Mouse (Mus musculus) urinary bladder, adult 2 months (tissue): ENCODE measurements at regions not wholly inside any gene's neighbourhood (a gene's known extent, or its start where the extent isn't known, plus 50 kb on each side); places are given as distances from the start of the nearest gene placed in this dataset.
"Not testable (repeated sequence)": the region's sequence is repeated elsewhere in the genome, so short reads cannot be mapped to it uniquely, and the experiment has no call there.

ENCODE experiments used
- DNase-seq: peaks from one replicate; pipeline ENCODE4 v3.0.0; 2022; ENCODE audit warnings: low spot score

DNA sequence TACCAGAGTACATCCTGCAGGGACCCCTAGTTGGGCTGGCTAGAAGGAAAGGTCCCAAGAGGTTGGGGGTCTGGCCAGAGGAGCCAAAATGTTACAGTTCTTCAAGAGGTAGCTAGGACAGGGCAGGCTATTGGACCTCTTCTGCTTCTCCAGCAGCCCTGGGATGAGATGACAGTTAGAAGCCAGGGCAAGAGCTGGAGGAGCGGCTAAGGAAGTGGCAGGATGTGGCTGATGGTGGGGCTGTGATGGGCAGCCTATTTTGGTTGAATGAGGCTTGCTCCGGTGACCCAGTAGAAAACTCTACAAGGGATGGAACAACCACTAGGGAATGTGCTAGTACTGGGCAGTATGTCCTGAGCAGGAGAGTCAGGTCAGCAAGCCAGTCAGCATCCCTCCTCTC, 82.8 kb downstream of the Ddx11 start:
- no peak for DNase-seq

DNA sequence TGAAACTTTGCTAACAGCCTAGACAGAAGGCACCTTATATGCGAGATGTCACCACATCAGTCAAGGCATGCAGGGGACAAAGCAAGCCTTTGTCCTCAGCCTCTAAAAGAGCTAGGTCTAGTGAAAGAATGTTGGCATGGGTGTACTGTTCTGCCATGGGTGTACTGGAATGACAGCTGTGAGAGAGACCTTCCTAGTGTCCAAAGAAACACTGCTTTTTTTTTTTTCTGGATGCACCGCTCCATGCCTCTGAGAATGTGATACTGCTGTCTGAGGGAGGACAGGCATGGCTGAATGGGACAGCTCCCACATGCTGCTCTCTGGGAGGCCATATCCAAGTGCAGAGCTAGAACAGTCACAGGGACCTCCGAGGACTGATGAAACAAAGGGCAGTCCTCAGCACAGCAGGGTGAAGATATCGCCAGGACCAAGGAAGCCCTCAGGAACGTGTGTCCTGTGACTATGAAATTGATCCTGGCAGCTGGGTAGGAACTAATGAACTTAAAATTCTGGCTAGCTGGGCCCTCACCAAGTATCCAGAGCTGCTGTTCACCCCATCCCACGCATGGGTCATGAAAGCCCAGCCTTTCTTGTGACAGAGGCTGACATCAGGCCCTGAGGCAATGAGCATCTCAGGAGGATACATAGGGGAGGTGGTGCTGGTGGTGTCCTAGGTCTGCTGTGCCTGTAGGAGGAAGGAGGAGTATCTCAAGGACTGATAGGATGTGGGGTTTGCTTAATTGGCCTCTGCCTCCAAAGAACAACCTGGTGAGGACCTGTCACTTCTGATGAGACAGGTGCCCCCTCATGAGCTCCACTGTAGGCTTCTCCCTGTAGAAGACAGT, 84.6 kb downstream of the Ddx11 start:
- not testable (repeated sequence) for DNase-seq

DNA sequence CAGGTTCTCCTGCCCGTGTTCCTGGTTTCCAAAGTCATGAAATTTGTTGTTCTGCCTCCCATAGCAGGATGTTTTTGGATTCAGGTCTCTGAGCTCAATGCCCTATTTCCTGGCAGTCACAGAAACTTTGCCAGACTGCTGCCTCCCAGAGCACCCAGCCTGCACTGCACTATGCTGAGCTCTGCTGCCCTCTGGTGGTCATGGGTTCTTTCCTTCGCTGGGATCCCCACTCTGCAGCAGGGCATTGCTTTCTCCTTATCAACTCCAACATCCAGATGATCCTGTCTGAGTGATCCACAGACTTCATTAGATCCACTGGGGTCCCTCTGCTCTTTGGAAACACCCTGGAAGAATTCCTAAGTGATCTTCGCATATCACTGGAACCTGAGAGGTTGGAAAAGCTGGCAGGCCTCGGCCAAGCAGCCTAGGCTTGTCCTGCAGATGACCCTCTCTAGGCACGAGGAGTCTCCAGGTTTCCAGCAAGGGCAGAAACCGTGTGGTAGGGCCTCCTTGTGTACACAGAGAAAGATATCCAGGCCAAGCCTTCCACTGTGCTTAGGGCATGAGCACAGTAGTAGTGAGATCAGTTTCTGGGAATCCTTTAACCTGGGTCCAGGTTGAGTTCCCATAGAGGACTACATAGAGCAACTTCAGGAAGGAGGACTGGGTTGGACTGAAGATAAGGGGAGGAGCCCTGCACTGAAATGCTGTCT, 85.6 kb downstream of the Ddx11 start:
- not testable (repeated sequence) for DNase-seq

DNA sequence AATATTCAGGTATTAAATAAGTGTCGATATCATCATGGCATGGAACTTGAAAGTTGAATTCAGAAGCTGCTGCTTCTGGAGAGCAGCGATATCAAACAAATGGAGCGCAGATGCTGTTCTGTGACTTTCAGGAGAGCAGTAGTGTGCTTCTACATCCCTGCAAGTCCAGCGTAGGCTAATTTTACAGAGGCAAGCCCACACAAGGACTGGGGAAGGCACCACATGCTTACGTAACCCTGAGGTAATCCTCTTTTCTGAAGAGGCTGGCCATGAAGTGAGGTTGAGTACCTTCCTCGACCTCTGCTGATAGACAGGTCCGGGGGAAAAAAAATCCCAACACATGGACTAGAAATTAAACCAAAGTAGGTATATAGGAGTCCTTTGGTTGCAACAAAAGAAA, 88.2 kb downstream of the Ddx11 start:
- DNase-seq, result no peak

DNA sequence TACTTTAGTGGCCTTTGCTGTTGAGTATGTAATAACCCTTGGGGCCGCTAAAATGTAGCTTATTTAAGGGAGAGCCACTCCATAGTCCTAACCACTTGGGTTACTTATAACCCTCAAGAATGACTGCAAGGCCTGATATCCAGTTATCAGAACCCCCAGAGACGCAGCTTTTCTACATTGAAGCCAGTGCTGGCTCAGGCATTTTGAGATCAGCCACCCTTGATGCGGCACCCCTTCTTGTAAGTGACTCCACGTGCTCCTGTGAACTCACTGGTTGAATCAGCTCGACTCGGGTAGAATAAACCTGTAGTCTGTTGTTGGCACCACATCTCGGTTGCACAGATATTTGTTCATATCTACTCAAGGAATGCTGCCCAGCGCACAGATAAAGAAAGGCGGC, 89.3 kb downstream of the Ddx11 start:
- no peak for DNase-seq

DNA sequence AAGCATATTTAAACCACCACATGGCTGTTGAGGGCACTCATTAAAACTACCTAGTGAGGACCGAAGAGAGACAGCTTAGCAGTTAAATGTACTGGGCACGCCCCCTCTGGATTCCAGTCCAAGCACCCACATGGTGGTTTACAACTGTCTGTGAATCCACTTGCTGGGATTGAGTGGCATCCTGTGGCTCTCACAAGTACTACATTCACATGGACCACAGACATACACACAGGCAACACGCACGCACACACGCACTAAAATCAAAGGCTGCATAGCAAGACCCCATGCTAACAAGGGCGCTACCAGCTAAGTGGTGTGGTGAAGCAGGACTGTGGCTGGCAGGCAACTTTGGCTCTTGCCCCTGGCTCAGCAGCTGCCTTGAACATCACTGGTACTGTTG, 95.0 kb downstream of the Ddx11 start:
- DNase-seq, result no peak

DNA sequence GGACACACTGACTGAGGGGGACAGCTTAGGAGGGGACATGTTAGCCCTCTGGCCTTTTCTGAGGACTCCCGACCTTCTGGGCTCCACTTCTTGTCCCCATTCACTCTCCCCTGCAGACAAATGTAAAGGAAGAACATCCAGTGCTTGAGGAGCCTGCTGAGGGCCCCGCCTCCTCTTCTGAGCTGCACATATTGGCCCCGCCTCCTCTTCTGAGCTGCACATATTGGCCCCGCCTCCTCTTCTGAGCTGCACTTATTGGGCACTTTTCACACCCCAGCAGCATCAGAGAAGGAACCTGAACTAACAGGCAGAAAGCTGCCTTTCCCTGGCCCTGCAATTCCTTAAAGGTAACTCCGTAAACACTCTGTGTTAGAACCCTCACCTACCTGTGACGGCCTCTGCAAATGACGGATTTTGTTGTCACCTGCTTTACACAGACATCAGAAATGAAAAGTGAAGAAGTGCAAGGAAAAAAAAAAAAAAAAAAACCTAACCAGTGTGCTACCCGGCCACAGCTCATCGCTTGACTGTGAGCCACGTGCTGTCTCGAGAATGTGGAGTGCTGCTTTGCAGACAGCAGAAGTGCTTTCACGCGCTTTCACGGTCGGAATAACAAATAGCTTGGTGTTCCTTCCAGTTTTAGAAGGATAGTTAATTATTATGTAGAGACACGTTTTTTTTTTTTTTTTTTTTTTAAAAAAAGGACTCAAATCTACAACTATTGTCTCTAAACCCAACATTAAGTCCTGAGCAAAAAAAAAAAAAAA, 96.5 kb downstream of the Ddx11 start:
- DNase-seq, result no peak

DNA sequence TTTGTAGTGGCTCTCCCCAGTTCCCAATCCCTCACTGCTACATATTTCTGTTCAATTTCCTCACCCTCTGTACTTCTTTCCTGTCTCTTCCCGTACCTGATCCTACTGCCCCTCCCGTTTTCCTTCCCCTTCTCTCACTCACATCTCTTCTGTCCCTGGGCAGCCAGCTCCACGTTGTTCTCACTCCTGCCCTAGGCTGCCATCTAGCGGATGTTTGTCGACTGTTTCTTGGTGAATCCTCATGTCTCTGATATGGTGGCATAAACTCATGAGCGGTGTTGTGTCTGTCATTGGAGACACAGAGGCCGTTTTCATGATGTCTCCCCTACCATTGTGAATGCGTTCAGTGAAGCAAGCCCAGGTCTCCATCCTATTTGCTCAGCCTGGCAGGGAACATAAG, 97.9 kb downstream of the Ddx11 start:
- DNase-seq, result peak; percentile 27

DNA sequence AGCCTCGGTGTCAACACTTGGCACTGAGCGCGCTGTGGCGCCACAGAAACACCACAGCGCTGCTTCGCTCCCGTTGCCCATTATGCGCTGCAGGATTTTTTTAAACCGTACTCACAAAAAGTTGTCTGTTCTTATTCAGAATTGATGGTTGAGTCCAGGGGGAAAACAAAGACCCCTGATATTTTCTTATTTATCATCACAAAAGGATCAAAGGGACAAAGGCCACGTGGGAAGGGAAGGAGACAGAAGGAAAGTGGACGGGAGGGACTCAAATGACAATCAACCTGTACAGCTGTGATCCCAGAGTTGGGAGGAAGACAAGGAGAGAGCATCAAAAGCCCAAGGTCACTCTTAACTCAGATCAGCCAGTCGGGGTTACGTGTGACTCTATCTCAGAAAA, 100.4 kb downstream of the Ddx11 start:
- no peak for DNase-seq

DNA sequence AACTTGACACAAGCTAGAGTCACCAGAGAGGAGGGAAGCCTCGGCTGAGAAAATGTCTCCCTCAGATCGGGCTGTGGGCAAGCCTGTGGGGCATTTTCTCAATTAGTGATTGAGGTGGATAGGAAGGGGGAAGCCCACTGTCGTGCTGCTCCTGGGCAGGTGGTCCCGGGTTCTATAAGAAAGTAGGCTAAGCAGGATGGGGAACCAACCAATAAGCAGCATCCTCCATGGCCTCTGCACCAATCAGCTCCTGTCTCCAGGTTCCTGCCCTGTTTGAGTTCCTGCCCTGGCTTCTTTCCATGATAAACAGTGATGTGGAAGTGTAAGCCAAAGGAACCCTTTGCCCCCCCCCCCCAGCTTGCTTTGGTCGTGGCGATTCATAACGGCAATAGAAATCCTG, 100.9 kb downstream of the Ddx11 start:
- no peak for DNase-seq

DNA sequence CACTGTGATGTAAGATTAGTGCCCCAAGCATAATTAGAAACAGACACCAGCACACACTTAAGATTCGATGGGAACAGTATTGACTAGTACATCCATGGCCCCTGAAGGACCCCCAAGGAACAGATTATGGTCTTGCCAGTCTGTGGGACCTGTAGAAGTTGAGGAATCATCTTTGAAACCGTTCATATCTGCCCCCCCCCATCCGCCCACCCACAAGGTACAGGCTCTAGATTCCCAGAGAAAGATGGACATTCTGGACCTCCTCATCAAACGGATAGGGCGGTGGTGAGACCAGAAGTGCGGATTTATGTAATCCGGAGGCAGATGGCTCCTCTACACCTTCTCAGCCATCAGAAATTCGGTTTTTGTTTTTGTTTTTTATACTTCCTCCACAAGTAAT, 109.1 kb downstream of the Ddx11 start:
- DNase-seq, result no peak

DNA sequence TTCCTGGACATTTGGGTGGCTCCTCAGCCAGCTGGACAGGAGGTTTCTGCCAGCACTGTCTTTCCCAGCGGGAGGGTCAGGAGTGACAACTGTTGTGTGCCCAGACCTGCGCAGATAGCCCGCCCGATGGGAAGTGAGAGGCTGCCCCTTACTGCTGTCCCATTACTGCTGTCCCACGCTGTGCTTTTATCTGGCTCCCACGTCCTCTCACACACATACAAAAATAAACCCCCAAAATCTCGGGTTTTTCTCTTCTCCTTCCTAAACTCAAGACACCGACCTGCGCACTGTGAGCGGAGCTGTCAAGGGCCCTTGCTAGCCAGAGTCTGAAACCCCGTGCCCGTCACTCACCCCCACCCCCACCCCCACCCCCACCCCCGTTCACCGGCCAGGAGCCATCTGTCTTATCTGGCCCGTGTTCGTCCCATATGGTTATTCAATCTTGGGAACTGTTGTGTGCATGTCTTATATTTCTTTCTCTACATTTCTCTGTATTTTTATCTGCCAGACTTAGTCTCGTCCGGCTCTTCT, 109.6 kb downstream of the Ddx11 start:
- DNase-seq, result no peak

DNA sequence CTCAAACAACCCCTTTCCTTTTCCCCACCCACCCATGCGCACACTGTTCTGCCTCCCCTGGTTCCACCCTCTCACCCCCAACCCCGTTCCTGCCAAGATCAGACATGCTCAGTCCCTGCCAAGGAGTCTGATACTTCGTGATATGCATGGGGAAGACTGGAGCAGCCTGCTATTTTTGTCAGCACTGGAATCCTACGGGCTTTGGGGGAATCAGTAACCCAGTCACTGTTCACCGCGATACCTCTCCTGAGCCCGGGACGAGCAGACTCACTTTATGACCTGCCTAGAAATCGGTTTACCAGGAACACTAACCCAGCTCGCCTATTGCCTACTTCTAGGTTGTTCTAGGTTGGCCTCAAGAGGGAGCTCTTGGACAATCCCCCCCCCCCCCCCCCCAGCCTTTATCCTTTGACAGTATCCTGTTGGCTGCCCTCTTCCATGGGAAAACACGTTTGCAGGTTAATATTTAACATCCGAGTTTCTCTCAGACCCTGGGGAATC, 110.2 kb downstream of the Ddx11 start:
- DNase-seq, result no peak

DNA sequence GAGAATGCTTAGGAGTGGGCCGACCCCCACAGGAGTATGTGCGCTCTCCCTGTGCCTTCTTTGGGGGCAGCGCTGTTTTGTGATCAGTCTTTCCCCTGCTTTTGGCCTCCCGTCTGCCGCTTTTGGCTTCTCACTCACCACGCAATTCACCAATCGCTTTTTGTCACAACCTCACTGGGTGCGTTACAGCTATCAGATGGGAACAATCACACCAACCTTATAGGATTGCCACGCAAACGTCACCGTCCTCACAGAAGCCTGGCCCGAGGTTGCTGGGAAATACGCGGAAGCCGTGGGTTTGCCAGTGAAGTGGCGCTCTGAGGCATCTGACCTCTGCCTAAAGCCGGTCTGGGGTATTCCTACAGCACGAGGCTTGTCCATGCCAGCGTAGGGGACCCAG, 111.1 kb downstream of the Ddx11 start:
- no peak for DNase-seq

DNA sequence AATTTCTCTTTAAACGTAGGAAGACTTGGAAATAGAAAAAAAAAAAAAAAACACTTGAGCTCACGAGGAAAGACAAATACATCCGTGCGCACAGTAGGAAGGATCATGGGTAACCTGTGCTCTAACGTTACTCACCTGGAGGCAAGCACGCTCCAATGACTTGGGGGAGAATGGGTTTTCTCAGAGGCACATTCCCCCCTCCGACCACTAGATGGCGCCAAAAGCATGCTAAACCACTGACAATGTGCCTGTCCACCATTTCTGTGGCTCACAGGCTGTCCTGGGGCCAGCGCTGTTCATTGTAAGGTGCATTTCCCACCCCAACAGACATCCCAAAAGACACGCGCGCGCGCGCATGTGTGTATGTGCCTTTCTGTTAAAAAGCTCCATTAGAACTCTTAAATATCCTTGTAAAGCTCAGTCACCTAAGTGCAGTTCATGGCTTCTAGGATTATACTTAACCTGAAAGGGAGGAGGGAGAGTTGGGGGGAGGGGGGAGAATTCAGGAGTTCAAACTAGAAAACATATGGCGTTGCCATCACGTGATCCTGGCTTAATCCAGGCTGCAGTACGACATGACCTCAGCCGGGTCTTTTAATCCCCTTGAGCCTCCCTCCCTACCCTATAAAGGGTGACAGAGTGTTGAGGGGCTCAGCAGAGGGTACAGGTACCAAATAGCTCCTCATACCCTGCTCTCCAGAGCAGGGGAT, 111.9 kb downstream of the Ddx11 start:
- DNase-seq, result peak; percentile 76

DNA sequence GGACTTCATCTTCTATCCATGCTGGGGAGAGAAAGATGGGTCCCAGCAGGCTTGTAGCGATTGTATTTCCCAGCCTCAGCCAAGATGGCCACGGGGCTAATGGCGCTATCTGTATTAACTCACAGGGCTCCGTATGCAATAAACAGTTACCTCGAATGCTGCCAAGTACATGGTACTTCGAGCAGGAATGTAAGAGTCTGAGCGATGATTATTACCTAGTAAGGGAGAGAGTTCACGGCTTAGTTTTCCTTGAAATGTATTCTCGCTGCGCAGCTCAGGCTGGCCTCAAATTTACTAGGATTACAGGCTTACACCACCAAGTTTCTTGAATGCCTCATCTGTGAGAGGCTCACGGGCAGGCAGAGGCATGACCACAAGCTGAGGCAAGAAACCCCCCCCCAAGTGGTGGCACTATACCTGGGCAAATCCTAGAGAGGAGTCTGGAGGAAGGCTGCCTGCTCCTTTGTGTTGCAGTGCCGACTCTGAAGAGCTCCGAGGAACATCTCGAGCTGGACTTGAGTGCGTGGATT, 112.6 kb downstream of the Ddx11 start:
- DNase-seq, result no peak

DNA sequence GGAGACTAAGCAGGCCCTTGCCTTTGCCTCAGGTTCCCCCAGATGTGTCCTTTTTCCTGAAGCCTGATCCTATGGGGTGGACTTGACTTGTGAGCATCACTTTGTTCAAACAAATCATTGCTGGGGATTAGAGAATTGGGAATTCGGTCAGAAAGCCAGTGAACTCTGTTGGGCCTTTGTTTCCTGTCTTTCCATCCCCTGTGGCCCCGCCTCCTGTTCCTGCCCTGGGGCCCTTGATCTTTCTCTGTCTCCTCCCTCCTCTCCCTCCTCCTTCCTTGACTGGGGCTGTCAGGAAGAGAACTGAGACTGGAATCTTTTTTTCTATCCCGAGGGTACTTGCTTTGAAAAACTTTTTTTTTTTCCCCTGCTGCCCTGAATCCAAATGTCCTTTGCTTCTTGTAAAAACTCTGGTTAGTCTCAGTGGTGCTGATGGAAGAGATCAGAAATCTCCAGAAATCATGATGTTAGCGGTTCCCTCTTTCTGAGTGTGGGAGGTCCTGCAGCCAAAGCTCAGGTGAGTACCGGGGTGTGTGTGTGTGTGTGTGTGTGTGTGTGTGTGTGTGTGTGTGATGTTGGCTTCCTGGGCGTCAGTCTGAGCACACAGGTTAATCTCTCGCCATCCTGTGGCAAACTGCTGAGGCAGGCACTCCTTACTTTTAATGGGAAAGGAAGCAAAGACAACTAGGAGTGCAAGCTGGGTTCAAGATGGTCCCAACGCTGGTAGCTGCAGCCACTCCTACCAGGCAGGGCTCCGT, 118.7 kb downstream of the Ddx11 start:
- no peak for DNase-seq

DNA sequence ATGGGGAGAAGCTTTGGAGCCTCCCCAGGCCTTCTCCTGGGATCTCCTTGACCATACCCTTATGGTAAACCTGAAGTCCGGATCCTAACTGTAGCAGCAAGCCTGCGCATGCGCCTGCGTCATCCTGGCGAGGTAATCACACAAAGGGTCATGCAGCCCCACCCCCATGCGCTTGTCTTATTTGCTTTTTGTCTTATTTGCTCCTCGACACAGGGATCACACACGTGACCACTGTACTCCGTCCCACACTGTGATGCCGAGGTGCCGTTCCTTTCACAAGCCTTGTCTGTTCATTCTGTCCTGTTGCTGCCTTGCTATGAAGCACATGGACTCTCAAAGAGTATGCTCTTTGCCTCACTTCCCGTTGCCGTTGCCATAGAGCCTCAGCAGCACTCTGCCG, 120.9 kb downstream of the Ddx11 start:
- no peak for DNase-seq

DNA sequence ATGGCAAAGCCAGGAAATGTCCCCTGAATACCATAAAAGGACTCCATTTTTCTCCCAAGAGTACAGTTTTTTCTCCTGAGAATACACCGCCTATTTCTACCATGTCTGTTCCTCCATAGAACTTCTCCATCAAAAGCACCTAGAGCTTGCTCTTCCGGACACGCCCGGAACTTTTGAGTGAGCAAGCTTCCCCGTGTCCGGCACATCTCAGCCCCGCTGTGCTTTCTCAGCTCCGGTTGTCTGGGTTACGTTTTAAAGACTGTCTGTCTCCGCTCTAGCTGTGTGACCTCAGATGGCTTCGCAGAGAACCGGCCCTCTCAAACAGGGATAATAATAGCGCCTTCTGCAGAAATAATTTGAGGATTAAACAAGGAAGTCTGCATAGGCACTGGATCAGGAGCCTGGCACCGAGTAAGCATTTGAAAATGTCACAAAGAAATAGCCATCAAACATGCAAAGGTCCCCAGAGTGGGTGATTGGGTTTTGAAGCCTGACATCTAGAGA, 122.8 kb downstream of the Ddx11 start:
- DNase-seq, result no peak

DNA sequence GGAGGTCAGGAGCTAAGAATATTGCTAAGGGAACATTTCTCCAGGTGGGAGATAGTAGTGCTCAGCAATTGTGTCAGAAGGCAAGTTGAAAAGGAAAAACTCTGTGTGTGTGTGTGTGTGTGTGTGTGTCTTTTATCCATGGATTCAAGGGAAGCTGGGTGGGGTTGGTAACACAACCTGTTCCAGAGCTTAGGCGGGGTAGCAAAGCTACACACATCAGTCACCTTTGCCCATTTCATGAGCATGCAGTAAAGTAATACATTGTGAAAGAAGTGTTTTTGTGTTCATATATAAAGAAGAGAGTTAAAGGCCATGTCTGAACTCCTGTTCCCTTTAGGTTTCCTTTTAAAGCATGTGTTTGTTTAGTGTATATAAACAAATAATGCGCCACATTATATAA, 128.2 kb downstream of the Ddx11 start:
- no peak for DNase-seq
